Mouse (Mus musculus): ENCODE data around the gene Dmap1. TPM values are rescaled to one million over a fixed set of nuclear protein-coding genes. Genes with fewer than 3 reads are reported as not detected.
A peak's percentile ranks its signal among the peaks of the same experiment; 100 is the strongest.

Dmap1 gene
- polyA plus RNA-seq, 1 experiment from 2014 or later, result 37.8 TPM

DNA sequence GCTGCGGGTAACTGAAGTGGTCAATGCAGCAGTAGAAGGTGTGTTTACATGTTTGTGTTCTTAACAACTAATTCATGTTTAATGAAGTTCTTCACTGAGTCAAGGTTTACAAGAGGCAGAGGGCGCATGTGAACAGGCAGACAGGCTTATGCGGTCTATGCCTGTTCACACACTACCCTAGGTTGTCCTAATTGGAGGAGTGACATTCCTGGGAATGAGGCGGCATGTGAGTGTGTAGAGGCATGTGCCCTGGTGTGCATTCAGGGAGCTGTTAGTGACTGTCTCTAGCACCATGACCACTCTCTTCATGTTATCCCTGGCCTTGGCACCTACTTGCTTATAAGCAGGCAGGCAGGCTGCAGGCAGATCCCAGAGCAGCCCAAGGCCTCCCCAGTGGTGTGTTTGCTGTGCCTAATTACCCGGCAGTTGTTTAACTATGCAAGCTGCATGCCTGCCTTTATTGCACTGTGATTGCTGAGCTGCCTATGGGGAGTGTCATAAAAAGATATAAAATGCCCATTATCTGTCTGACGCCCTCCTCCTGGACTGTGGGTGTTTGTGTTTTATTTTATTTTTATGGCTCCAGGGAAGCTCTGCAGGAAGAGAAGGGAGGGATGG is 51.9 kb downstream of the Dmap1 start:
- no peak for ATAC-seq
- H3K4me3 ChIP-seq (ENCODE audit: low read depth, low read length), result no peak overlapping the region
- H3K36me3 ChIP-seq (ENCODE audit: insufficient read depth, low read length), result no peaks in the 10 kb centered on the region
- H3K4me1 ChIP-seq (ENCODE audit: insufficient read depth, low read depth, low read length), result no peaks in the 10 kb centered on the region
- H3K27ac ChIP-seq (ENCODE audit: low read length), result no peak overlapping the region
- 74% methylated on average over 6 of the region's 6 CpGs for WGBS
- no peak for DNase-seq (ENCODE audit: low spot score)
- no peaks in the 10 kb centered on the region for H3K27me3 ChIP-seq (replicated peaks; ENCODE audit: insufficient read depth, low read length)
- no peak overlapping the region for H3K4me2 ChIP-seq (replicated peaks; ENCODE audit: low read depth, low read length)
- no peaks in the 10 kb centered on the region for H3K9me3 ChIP-seq (ENCODE audit: low read length)
- TF ChIP-seq EP300 (IDR thresholded peaks at IDR 0.05) (no peak), CTCF (IDR thresholded peaks at IDR 0.05) (no peak)
- H3K9ac ChIP-seq (replicated peaks; ENCODE audit: low read depth), result no peak overlapping the region

DNA sequence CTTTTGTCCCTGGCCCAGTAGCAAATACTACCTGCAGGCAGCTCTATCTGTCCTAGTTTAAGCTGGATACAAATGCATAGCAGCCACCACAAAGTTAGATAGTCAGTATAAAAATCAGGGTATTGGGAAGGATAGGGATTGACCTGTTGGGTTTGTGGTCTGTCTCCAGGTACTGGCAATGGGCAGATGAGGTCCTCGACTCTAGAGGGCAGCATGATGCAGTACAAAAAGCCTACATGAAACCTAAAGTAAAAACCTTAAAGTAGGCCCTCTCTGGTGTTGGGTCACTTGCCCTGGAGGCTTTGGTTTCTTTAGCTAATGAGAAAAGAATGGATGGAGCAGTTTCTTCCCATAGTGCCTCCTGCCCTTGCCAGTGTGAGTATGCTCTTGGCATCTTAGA is 53.6 kb downstream of the Dmap1 start:
- no peaks in the 10 kb centered on the region for H3K27me3 ChIP-seq (replicated peaks; ENCODE audit: insufficient read depth, low read length)
- no peak overlapping the region for H3K27ac ChIP-seq (ENCODE audit: low read length)
- DNase-seq (ENCODE audit: low spot score) (no peak), ATAC-seq (no peak)
- TF ChIP-seq EP300 (IDR thresholded peaks at IDR 0.05) (no peak), CTCF (IDR thresholded peaks at IDR 0.05) (peak; percentile 16; the same call in 1 of the 2 replicates)
- no peaks in the 10 kb centered on the region for H3K36me3 ChIP-seq (ENCODE audit: insufficient read depth, low read length)
- H3K4me1 ChIP-seq (ENCODE audit: insufficient read depth, low read depth, low read length), result no peaks in the 10 kb centered on the region
- no peaks in the 10 kb centered on the region for H3K9me3 ChIP-seq (ENCODE audit: low read length)
- 53% methylated on average over 1 of the region's 1 CpGs for WGBS
- no peak overlapping the region for H3K9ac ChIP-seq (replicated peaks; ENCODE audit: low read depth)
- H3K4me2 ChIP-seq (replicated peaks; ENCODE audit: low read depth, low read length), result no peak overlapping the region
- no peak overlapping the region for H3K4me3 ChIP-seq (ENCODE audit: low read depth, low read length)

Other genes starting within 250 kb of the Dmap1 start
- 47.9 and 50.7 TPM in 2 replicates for gene Rnf220, start 185.2 kb downstream of the Dmap1 start, polyA plus RNA-seq (2015; fragmentation: Nextera tagmentation; extraction: Ambion mirVana)
- gene Eri3, start 131.9 kb downstream of the Dmap1 start, polyA plus RNA-seq (2015; fragmentation: Nextera tagmentation; extraction: Ambion mirVana), result 75.1 and 79.3 TPM in 2 replicates
- not detected in 2 replicates for gene Gm12845, start 42.1 kb upstream of the Dmap1 start, polyA plus RNA-seq (2015; fragmentation: Nextera tagmentation; extraction: Ambion mirVana)
- gene Klf17, start 83.4 kb upstream of the Dmap1 start, polyA plus RNA-seq (2015; fragmentation: Nextera tagmentation; extraction: Ambion mirVana), result not detected in 2 replicates
- 17.3 and 19.1 TPM in 2 replicates for gene Slc6a9, start 152.2 kb upstream of the Dmap1 start, polyA plus RNA-seq (2015; fragmentation: Nextera tagmentation; extraction: Ambion mirVana)
- 4.5 TPM in 2 replicates for gene Ccdc24, start 190.3 kb upstream of the Dmap1 start, polyA plus RNA-seq (2015; fragmentation: Nextera tagmentation; extraction: Ambion mirVana)
- 7.2 and 7.7 TPM in 2 replicates for gene B4galt2, start 201.2 kb upstream of the Dmap1 start, polyA plus RNA-seq (2015; fragmentation: Nextera tagmentation; extraction: Ambion mirVana)
- gene Atp6v0b, start 205.1 kb upstream of the Dmap1 start, polyA plus RNA-seq (2015; fragmentation: Nextera tagmentation; extraction: Ambion mirVana), result 346 TPM in 2 replicates
- 7.8 and 8.6 TPM in 2 replicates for gene Dph2, start 209.8 kb upstream of the Dmap1 start, polyA plus RNA-seq (2015; fragmentation: Nextera tagmentation; extraction: Ambion mirVana)
- 32.1 and 35.6 TPM in 2 replicates for gene Ipo13, start 232.7 kb upstream of the Dmap1 start, polyA plus RNA-seq (2015; fragmentation: Nextera tagmentation; extraction: Ambion mirVana)
- 3.2 and 3.5 TPM in 2 replicates for gene Artn, start 247.5 kb upstream of the Dmap1 start, polyA plus RNA-seq (2015; fragmentation: Nextera tagmentation; extraction: Ambion mirVana)